Mouse (Mus musculus): ENCODE measurements at regions not wholly inside any gene's neighbourhood (a gene's known extent, or its start where the extent isn't known, plus 50 kb on each side); places are given as distances from the start of the nearest gene placed in this dataset.

DNA sequence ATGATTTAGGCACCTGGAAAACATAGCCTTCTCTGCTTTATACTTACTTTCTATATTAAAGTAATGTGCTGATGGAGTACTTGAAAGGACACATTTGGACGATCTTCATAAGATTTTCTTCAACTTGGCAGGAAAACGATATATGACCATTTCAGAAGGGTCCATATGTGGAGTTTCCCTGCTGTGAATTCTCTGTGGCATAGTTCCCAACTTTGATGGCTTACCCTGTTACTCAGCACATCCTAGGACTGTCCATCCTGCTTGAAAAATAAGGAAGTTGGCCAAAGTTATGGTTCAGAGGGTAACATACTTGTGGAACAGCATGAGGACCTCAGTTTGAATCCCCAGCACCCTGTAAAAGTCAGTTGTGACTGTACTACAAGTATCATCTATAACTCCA, 109.2 kb upstream of the Pbx1 start:
- DNase-seq (ENCODE audit: low spot score): no peak

DNA sequence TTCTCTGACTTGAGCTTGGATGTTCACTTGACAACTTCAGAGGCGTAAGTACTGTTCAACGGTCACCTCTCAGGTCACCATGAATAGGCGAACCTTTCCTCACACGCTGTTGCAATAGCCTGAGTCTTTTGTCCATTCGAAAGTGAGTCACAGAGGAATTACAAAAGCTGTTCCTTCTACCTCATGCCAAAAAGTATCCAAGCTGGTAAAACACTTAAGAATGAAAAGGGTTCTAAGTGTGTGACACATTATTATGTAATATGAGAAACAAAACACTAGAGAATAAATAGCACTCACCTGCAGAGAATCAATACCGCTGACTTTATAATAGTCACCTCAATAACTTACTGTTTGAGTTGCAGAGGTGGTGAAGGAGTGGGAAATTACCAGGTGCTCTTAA, 86.0 kb upstream of the Pbx1 start:
- no peak for DNase-seq (ENCODE audit: low spot score)

DNA sequence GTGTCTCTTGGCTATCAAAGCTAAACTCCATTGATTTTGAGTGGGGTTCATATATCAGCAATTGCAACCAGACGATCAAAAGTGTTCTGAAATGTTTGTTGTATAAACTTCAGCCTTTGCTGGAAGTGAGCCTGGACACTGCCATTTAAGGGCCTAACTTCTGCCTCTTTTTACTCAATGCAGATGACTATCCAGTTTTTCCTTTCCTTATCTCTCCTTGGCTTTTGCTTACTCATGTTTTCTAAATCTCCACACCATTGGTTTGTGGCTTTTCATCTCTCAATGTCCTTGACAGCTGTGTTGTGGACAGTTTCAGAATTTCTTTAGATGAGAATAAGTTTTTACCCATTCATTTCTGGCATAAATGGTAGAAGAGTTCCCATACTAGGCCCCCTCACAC, 74.3 kb upstream of the Pbx1 start:
- DNase-seq (ENCODE audit: low spot score): no peak

DNA sequence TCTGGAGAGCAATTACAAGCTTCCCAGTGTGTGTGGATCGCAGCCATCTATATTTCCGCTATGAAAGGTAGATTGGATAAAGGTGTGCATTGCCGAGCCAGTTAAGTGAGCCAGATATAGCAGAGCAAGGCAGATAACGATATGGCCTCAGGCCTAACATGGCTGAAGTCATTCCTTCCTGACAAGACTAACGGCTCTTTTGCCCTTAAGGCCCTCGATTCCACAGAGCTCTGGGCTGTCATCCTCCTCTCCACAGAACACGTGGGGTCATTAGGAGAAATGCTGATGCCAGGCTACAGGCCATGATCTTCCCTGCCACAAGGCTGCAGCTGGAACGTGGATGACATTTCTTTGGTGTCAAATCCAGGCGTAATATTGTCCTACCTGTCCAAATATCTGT, 72.7 kb upstream of the Pbx1 start:
- no peak for DNase-seq (ENCODE audit: low spot score)

DNA sequence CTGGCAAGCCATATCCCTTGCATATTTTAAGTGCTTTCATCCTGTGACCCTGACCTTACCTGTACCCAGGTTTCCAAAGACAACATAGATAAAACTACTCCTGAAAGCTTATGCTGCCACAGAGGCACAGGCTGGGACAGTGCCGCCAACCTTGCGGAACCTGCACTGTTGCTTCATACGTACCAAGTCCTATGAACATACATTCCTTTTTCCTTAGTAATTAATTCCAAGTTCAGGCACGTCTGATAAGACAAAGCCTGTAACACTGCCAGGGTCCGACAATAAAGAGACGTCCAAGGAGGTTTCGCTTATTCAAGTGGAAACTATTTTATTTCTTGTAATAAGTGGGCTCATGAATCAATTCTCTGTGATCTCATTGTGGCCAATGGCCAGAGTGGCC, 70.2 kb upstream of the Pbx1 start:
- DNase-seq (ENCODE audit: low spot score): no peak

DNA sequence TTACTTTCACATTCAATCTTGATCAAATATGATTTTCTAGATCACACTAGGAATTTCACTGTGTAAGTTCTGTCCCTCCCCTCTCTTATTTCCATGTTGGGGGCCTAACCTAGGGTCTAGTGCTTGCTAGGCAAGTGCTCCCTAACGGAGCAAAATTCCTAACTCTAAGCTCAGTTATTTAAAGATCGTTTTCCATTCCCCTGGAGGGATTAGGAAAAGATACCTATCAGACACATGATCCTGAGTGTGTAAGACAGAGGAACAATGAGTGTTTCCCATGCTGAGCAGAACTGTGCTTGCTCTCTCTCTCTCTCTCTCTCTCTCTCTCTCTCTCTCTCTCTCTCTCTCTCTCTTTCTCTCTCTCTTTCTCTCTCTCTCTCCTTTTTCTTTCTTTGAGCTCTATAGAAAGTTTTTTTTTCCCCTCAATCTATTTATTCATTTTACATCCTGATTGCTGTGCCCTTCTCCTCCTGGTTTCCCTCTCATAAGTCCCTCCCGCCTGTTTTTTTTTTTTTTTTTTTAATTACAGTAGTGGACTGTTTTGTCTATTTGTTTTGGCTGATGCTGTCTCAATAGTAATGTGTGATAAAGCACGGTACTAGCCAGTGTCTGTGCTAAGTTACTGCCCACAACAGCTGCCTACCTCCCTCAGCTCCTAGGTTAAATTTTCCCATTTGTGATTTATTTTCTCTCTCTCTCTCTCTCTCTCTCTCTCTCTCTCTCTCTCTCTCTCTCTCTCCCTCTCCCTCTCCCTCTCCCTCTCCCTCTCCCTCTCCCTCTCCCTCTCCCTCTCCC, 69.5 kb upstream of the Pbx1 start:
- no peak for DNase-seq (ENCODE audit: low spot score)

DNA sequence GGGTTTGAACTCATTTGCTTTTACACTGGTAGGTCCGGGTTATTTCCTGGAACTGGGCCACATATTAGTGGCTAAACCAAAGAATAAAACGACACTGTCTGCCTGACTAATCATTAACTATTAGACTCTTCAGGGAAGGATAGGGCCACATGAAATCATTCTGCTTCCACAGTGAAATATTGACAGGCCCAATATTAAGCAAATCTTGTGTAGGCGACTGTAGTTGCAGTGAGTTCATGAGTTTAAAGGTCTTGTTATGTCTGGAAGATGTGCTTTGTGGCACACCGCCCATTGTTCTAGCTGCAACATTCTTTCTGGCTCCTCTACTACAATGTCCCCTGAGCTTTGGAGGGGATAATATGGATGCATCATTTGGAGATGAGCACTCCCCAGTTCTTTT, 65.7 kb upstream of the Pbx1 start:
- DNase-seq (ENCODE audit: low spot score): no peak

DNA sequence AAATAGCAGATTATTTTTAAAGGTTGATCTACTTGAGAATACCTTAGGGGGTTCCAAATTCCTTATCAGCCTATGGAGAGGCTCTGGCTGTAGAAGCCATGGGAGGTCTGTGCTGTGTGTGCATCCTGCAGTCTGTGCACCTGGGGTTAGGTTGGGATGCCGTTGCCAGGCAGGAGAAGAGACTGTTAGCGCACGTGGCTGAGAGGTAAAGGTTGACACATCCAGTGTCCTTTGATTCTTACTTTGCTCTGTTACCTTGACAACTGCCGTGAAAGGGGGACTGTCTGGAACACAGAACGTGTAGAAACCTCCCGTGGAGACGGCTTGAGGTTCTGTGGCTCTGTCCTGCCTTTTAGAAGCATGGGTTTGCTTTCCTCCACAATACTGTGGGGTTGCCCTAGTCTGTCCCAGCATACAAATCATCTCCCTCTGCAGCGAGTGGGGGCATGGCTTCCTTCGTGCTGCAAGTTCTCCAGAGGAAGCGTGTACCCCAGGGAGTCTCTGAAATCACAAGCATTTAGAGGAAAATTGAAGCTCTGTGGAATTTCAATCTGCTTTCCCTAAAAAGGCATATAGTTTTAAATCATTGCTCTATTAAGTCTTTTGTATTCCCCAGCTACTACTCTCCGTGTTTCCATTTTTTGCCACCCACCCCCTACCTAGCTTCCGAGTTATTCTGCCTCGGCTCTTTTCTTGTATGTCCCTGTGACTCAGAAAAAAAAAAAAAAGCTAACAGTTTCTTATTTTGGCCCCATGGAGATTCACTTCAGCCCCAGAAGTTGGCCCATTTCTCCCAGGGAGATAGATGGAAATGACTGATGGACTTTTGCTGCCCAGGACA, 63.8 kb upstream of the Pbx1 start:
- no peak for DNase-seq (ENCODE audit: low spot score)

DNA sequence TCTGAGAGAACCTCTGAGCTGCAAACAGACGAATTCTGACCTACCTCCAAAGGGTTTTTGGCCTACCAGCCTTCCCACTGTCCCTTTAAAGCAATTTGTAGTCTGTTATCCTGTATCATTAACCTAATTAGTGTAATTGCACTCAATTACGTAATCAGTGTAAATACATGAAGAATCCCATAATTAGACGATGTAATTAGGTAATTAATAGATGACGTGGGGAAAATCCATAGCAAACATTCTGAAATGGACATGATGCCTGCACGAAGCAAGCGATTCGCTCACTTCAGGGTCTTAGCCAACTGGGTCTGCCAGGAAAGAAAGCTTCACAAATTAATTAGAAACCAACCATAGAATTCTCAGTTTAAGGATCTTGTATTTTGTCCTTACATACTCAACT, 55.4 kb upstream of the Pbx1 start:
- no peak for DNase-seq (ENCODE audit: low spot score)

DNA sequence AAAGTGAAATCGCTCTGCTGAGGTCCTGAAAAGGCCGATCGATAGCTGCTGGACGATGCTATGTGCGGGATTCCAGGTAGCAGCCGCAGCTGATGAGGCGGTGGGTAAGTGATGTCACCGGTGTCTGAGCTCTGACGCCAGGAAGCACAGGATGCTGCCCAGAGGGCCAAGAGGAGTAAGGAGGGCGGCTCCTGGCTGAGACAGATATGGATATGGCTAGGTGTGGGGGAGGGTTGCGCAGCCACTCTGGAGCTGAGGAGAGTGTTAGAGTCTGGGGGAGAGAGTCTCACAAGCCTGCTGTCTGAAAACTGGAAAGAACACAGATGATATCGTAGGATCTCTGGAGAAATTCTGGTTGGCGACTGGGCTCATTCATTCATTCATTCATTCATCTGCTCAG, 51.6 kb upstream of the Pbx1 start:
- no peak for DNase-seq (ENCODE audit: low spot score)

Measured in MN1 (cell line).